Mouse (Mus musculus) forebrain, postnatal 0 days (tissue): ENCODE results near the gene Foxn3. TPM values are rescaled to one million over a fixed set of nuclear protein-coding genes. Genes with fewer than 3 reads are reported as not detected.

ENCODE experiments used
- ATAC-seq: fragments of 200-750 bp; cut with Nextera tagmentation; 2 replicates; pipeline ENCODE4 v1.8.0; 2017; ENCODE audit warnings: mild to moderate bottlenecking, moderate library complexity
- DNase-seq: peaks from one replicate; pipeline ENCODE4 v3.0.0-alpha.2; 2015
- H3K27ac ChIP-seq: fragments of 300-500 bp; sonication (generic); 2 replicates; pipeline ENCODE4 v1.5.1; 2014; ENCODE audit warnings: low read depth, mild to moderate bottlenecking, antibody characterized with exemption, low read length, moderate library complexity, mixed read lengths
- H3K27me3 ChIP-seq: fragments of 300-500 bp; sonication (generic); 2 replicates; pipeline ENCODE4 v1.6.1; 2014; ENCODE audit warnings: mild to moderate bottlenecking, low read length, mixed read lengths; ENCODE audit not compliant: insufficient read depth
- H3K36me3 ChIP-seq: fragments of 300-500 bp; sonication (generic); 2 replicates; pipeline ENCODE4 v1.6.1; 2014; ENCODE audit warnings: mild to moderate bottlenecking, moderate library complexity; ENCODE audit not compliant: insufficient read depth
- H3K4me1 ChIP-seq: fragments of 300-500 bp; sonication (generic); 2 replicates; pipeline ENCODE4 v1.6.1; 2014; ENCODE audit warnings: antibody characterized with exemption; ENCODE audit not compliant: insufficient read depth
- H3K4me2 ChIP-seq: fragments of 300-500 bp; sonication (generic); 2 replicates; pipeline ENCODE4 v1.6.1; 2014; ENCODE audit warnings: low read depth, mild to moderate bottlenecking, moderate library complexity
- H3K4me3 ChIP-seq: fragments of 300-500 bp; sonication (generic); 2 replicates; pipeline ENCODE4 v1.5.1; 2014; ENCODE audit warnings: low read depth, low read length, mixed read lengths
- H3K9ac ChIP-seq: fragments of 300-500 bp; sonication (generic); 2 replicates; pipeline ENCODE4 v1.6.1; 2014; ENCODE audit warnings: mild to moderate bottlenecking
- H3K9me3 ChIP-seq: fragments of 300-500 bp; sonication (generic); 2 replicates; pipeline ENCODE4 v1.6.1; 2016; ENCODE audit warnings: low read length
- CTCF ChIP-seq: sonication (generic); IDR thresholded peaks from 2 replicates; pipeline ENCODE4 v1.5.1; 2016; ENCODE audit warnings: antibody characterized with exemption, control low read depth, low read depth
- WGBS: fragments of 180-500 bp; shearing (Covaris S2); extraction: QIAGEN DNeasy Blood & Tissue Kit; methylation state at CpG from one replicate; pipeline ENCODE4 v1.1.7; 2014; 5-methylcytosine and 5-hydroxymethylcytosine counted together
- polyA plus RNA-seq: library from polyadenylated mRNA; unstranded; fragments of >200 nt; fragmentation: Nextera tagmentation; extraction: Ambion mirVana; gene quantifications from 2 replicates; pipeline ENCODE4 v1.2.1, GENCODE M21; 2015
- total RNA-seq: library from RNA; depleted of rRNA; stranded (reverse); fragments of >200 nt; gene quantifications from 2 replicates; pipeline ENCODE4 v1.2.3, GENCODE M21; 2014

The Foxn3 gene
- total and polyA plus RNA-seq, 2 experiments from 2014 or later: 32.8 to 61.3 TPM

GRCm38 (mm10) chr12:99454394-99454793 lies 109.0 kb downstream of the Foxn3 start:
- H3K27me3 ChIP-seq: no peaks in the 10 kb centered on the region
- 74% methylated on average over 9 of the region's 9 CpGs for WGBS
- H3K36me3 ChIP-seq: no peaks in the 10 kb centered on the region
- TF ChIP-seq CTCF: no peak
- ATAC-seq (no peak), DNase-seq (no peak)
- H3K27ac ChIP-seq: no peak overlapping the region
- H3K9me3 ChIP-seq: no peaks in the 10 kb centered on the region
- no peak overlapping the region for H3K4me2 ChIP-seq
- H3K9ac ChIP-seq: no peak overlapping the region
- H3K4me1 ChIP-seq: peaks cover 3% of the 10 kb centered on the region
- no peak overlapping the region for H3K4me3 ChIP-seq

GRCm38 (mm10) chr12:99453797-99454196 lies 109.6 kb downstream of the Foxn3 start:
- Histone ChIP-seq H3K9me3 (no peaks in the 10 kb centered on the region), H3K4me2 (no peak overlapping the region), H3K4me3 (no peak overlapping the region), H3K9ac (no peak overlapping the region), H3K4me1 (peaks cover 3% of the 10 kb centered on the region), H3K27me3 (no peaks in the 10 kb centered on the region), H3K27ac (no peak overlapping the region), H3K36me3 (no peaks in the 10 kb centered on the region)
- TF ChIP-seq CTCF: no peak
- ATAC-seq (no peak), DNase-seq (no peak)
- WGBS: 77% methylated on average over 4 of the region's 4 CpGs

- H3K9me3 ChIP-seq: no peaks in the 10 kb centered on the region
- H3K9ac ChIP-seq: no peak overlapping the region
- no peak for ATAC-seq
- H3K4me1 ChIP-seq: no peaks in the 10 kb centered on the region
- WGBS: 84% methylated on average over 6 of the region's 6 CpGs
- no peaks in the 10 kb centered on the region for H3K36me3 ChIP-seq
- no peak overlapping the region for H3K4me3 ChIP-seq
- no peak overlapping the region for H3K27ac ChIP-seq
- TF ChIP-seq CTCF: no peak
- H3K27me3 ChIP-seq: no peaks in the 10 kb centered on the region
- DNase-seq: no peak
- H3K4me2 ChIP-seq: no peak overlapping the region
Observed at GRCm38 (mm10) chr12:99450076-99450475, 113.3 kb downstream of the Foxn3 start.

- Histone ChIP-seq H3K9me3 (no peaks in the 10 kb centered on the region), H3K36me3 (no peaks in the 10 kb centered on the region), H3K4me3 (no peak overlapping the region), H3K27ac (no peak overlapping the region), H3K27me3 (no peaks in the 10 kb centered on the region), H3K4me2 (no peak overlapping the region), H3K4me1 (no peaks in the 10 kb centered on the region), H3K9ac (no peak overlapping the region)
- WGBS: 91% methylated on average over 5 of the region's 5 CpGs
- ATAC-seq (no peak), DNase-seq (no peak)
- TF ChIP-seq CTCF: no peak
Observed at GRCm38 (mm10) chr12:99447791-99448190, 115.6 kb downstream of the Foxn3 start.

- TF ChIP-seq CTCF: no peak
- Histone ChIP-seq H3K4me1 (no peaks in the 10 kb centered on the region), H3K27ac (no peak overlapping the region), H3K36me3 (no peaks in the 10 kb centered on the region), H3K4me2 (no peak overlapping the region), H3K27me3 (no peaks in the 10 kb centered on the region), H3K9me3 (no peaks in the 10 kb centered on the region), H3K9ac (no peak overlapping the region), H3K4me3 (no peak overlapping the region)
- no peak for DNase-seq
- ATAC-seq: no peak
- 85% methylated on average over 6 of the region's 6 CpGs for WGBS
Observed at GRCm38 (mm10) chr12:99445018-99445674, 118.2 kb downstream of the Foxn3 start.

- no peaks in the 10 kb centered on the region for H3K36me3 ChIP-seq
- ATAC-seq (no peak), DNase-seq (no peak)
- no peak overlapping the region for H3K4me3 ChIP-seq
- no peaks in the 10 kb centered on the region for H3K4me1 ChIP-seq
- H3K9me3 ChIP-seq: no peaks in the 10 kb centered on the region
- 98% methylated on average over 3 of the region's 3 CpGs for WGBS
- H3K27me3 ChIP-seq: no peaks in the 10 kb centered on the region
- no peak overlapping the region for H3K4me2 ChIP-seq
- no peak overlapping the region for H3K27ac ChIP-seq
- no peak for TF ChIP-seq CTCF
- no peak overlapping the region for H3K9ac ChIP-seq
Observed at GRCm38 (mm10) chr12:99442819-99443218, 120.6 kb downstream of the Foxn3 start.

- WGBS: 70% methylated on average over 4 of the region's 4 CpGs
- no peak for TF ChIP-seq CTCF
- no peak overlapping the region for H3K27ac ChIP-seq
- no peak overlapping the region for H3K4me3 ChIP-seq
- no peaks in the 10 kb centered on the region for H3K9me3 ChIP-seq
- ATAC-seq (no peak), DNase-seq (no peak)
- H3K4me1 ChIP-seq: no peaks in the 10 kb centered on the region
- no peak overlapping the region for H3K4me2 ChIP-seq
- H3K36me3 ChIP-seq: no peaks in the 10 kb centered on the region
- H3K27me3 ChIP-seq: no peaks in the 10 kb centered on the region
- H3K9ac ChIP-seq: no peak overlapping the region
Observed at GRCm38 (mm10) chr12:99440953-99441352, 122.4 kb downstream of the Foxn3 start.
